Mouse (Mus musculus): Measurements from ENCODE around the gene Dda1. TPM values are rescaled to one million over a fixed set of nuclear protein-coding genes. Genes with fewer than 3 reads are reported as not detected.

Gene Dda1
- polyA plus RNA-seq, 1 experiment: 45.5 TPM

DNA sequence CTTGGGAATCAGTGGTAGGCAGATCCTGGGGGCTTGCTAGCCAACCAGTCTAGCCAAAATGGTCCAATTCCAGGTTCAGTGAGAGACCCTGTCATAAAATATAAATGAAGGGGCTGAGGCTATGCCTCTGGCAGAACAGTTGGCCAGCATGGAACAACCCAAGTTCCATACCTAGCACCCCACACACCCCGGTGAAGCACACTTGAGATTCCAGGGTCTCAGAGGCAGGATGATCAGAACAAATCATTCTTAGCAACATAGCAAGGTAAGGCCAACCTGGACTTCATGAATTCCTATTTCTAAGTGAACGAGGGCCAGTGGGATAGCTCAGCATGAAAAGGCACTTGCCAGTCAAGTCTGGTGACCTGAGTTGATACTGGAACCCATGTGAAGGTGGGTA, 1.8 kb upstream of the Dda1 start:
- H3K4me1 ChIP-seq (ENCODE audit: control insufficient read depth, insufficient read depth, low read length): peaks cover 20% of the 10 kb centered on the region
- H3K27ac ChIP-seq (ENCODE audit: insufficient read depth, low read depth, low read length): no peak overlapping the region
- H3K4me3 ChIP-seq (ENCODE audit: insufficient read depth, low read length): no peak overlapping the region
- TF ChIP-seq CTCF (IDR thresholded peaks at IDR 0.05; ENCODE audit: low read depth, low read length) (no peak), POLR2A (IDR thresholded peaks at IDR 0.05; ENCODE audit: borderline replicate concordance, low read depth, low read length) (no peak)

DNA sequence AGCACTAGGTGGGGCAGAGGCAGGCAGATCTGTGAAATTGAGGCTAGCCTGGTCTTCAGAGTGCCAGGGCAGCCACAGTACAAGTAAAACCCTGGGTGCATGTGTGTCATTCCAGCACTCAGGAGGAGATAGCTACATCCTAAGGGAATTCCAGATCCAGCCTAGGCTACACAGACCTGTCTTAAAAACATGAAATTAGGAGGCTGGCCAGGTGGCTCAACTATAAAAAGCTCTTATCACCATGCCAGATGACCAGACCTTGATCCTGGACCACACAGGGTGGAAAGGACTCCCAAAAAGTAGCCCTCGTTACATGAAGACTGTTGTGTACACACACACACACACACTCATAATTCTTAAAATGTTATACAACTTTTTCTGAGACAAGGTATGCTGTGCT, 998 bp upstream of the Dda1 start:
- H3K27ac ChIP-seq (ENCODE audit: insufficient read depth, low read depth, low read length): no peak overlapping the region
- H3K4me3 ChIP-seq (ENCODE audit: insufficient read depth, low read length): no peak overlapping the region
- TF ChIP-seq POLR2A (IDR thresholded peaks at IDR 0.05; ENCODE audit: borderline replicate concordance, low read depth, low read length): no peak
- TF ChIP-seq CTCF (IDR thresholded peaks at IDR 0.05; ENCODE audit: low read depth, low read length): no peak
- H3K4me1 ChIP-seq (ENCODE audit: control insufficient read depth, insufficient read depth, low read length): peaks cover 16% of the 10 kb centered on the region

DNA sequence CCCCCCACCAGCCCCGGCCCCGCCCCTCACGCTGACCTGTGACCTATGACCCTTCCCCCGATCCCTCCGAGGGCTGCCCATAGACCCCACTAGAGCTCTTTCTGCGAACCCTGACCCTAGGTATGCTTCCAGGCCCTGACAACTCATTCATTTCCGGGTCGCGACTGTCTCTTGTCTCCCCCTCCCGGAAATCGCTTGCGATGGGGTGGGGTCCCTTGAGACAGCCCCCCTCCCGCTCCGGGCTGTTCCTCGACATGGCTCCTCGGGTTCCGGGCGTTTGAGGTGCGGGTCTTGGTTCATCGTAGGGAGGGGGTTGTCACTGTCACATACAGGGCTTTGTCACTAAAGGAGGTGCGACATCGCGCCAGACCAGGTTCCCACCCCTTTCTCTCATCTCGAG, 412 bp downstream of the Dda1 start:
- TF ChIP-seq CTCF (IDR thresholded peaks at IDR 0.05; ENCODE audit: low read depth, low read length): no peak
- no peak for TF ChIP-seq POLR2A (IDR thresholded peaks at IDR 0.05; ENCODE audit: borderline replicate concordance, low read depth, low read length)
- Histone ChIP-seq H3K4me3 (ENCODE audit: insufficient read depth, low read length) (peak overlapping the region; percentile 70), H3K4me1 (ENCODE audit: control insufficient read depth, insufficient read depth, low read length) (peaks cover 13% of the 10 kb centered on the region), H3K27ac (ENCODE audit: insufficient read depth, low read depth, low read length) (no peak overlapping the region)

DNA sequence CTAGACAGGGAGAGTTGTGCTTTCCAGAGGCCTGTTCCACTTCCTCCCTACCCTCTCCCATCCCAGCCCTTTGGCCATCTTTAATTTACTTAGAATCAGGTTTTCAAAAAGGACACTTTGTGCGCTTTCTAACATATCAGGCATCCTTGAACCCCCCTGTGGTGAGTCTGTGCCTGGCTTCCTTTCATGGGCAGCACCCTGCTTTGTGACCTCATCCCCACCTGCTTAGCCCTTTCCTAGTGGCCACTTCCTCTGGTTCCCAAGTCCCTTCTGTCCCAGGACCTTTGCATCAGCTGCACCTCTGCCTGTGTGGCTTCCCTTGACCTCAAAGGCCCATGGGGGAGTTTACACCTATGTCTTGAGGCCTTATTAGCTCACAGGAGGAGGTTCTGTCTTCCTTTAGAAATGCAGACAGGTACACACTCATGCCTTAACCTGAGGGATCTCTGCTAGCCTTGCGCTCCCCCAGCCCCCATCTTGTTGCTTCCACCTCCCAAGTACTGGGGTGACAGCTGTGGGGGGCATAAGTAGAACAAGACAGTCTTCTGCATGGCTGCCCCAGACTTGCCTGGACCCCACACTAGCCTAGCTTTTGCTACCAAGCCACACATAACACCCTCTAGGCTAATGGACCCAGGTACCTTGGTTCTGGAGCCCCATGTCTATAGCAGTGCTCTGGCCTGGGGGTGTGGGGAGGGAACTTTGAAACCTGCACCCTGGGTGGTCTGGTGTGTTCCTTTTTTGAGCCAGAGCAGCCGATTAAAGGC, 1.3 kb downstream of the Dda1 start:
- TF ChIP-seq CTCF (IDR thresholded peaks at IDR 0.05; ENCODE audit: low read depth, low read length) (no peak), POLR2A (IDR thresholded peaks at IDR 0.05; ENCODE audit: borderline replicate concordance, low read depth, low read length) (no peak)
- Histone ChIP-seq H3K4me3 (ENCODE audit: insufficient read depth, low read length) (peak overlapping the region; percentile 70), H3K4me1 (ENCODE audit: control insufficient read depth, insufficient read depth, low read length) (peaks cover 13% of the 10 kb centered on the region), H3K27ac (ENCODE audit: insufficient read depth, low read depth, low read length) (no peak overlapping the region)

DNA sequence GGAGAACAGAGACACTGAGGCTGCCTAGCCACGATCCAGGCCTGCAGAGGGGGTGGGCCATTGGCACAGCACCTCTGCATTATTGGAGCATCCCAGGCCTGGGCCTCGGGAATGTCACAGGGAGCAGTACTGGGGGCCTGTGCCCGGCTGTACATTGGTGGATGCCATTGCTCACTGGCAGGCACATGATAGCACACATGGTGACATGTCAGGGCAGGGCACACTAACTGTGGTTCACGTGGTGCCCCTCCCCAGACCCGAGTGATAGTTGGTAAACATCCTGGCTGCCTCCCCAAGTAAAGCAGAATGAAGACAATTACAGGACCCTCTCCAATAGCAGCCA, 1.9 kb downstream of the Dda1 start:
- no peak overlapping the region for H3K4me3 ChIP-seq (ENCODE audit: insufficient read depth, low read length)
- H3K27ac ChIP-seq (ENCODE audit: insufficient read depth, low read depth, low read length): no peak overlapping the region
- peaks cover 12% of the 10 kb centered on the region for H3K4me1 ChIP-seq (ENCODE audit: control insufficient read depth, insufficient read depth, low read length)

DNA sequence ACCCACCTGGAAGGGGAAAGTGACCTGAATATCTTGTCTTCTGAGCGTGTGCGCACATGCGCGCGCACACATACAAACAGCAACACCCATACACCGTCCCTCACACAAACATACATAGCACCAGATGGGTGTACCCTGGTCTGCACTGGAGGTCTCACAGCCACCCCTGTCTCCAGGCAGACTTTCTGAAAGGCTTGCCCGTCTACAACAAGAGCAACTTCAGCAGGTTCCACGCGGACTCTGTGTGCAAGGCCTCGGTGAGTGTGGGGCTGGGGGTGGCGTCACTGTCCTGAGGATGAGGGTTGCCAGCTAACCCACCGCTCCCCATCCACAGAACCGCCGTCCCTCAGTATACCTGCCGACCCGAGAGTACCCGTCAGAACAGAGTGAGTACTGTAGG, 2.9 kb downstream of the Dda1 start:
- Histone ChIP-seq H3K27ac (ENCODE audit: insufficient read depth, low read depth, low read length) (no peak overlapping the region), H3K4me1 (ENCODE audit: control insufficient read depth, insufficient read depth, low read length) (peaks cover 10% of the 10 kb centered on the region), H3K4me3 (ENCODE audit: insufficient read depth, low read length) (no peak overlapping the region)
- TF ChIP-seq POLR2A (IDR thresholded peaks at IDR 0.05; ENCODE audit: borderline replicate concordance, low read depth, low read length) (no peak), CTCF (IDR thresholded peaks at IDR 0.05; ENCODE audit: low read depth, low read length) (no peak)

More for the DNA sequence above, 1.9 kb downstream of the Dda1 start:
- TF ChIP-seq CTCF (IDR thresholded peaks at IDR 0.05; ENCODE audit: low read depth, low read length) (no peak), POLR2A (IDR thresholded peaks at IDR 0.05; ENCODE audit: borderline replicate concordance, low read depth, low read length) (no peak)

DNA sequence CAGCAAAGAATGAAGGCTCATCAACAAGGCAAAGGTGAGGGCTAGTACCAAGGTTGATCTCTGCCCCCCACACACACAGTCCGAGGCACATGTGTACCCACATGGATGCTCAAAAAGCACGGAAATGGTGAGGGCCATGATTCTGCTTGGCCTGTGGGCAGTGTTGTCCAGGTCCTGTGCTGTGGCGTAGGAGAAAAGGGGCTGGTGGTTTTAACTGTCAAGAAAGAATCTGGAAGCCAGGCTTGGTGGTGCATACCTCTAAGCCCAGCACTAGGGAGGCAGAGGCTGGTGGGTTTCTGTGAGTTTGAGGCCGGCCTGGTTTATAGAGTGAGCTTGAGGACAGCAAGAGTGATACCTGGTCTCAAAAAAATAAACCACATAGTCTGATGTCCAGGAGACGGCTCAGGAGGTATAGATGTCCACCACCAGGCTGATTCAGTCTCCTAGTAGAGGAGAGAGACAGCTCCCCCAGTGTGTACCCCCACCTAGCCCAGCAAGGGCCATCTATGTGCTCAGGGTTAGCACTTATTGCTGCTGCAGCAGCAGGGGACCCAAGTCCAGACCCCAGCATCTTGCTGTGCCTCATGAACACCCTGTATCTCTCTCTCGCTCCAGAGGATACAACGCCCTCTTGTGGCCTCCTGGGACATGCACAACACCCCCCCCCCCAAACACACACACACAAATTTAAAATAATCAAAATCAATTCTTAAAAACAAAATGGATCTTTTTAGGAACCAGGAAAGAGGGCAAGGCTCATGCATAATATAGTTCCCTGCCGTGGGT, 3.8 kb downstream of the Dda1 start:
- Histone ChIP-seq H3K4me3 (ENCODE audit: insufficient read depth, low read length) (no peak overlapping the region), H3K27ac (ENCODE audit: insufficient read depth, low read depth, low read length) (no peak overlapping the region), H3K4me1 (ENCODE audit: control insufficient read depth, insufficient read depth, low read length) (peaks cover 16% of the 10 kb centered on the region)
- no peak for TF ChIP-seq POLR2A (IDR thresholded peaks at IDR 0.05; ENCODE audit: borderline replicate concordance, low read depth, low read length)
- TF ChIP-seq CTCF (IDR thresholded peaks at IDR 0.05; ENCODE audit: low read depth, low read length): peak; percentile 14; the same call in 1 of the 2 replicates

DNA sequence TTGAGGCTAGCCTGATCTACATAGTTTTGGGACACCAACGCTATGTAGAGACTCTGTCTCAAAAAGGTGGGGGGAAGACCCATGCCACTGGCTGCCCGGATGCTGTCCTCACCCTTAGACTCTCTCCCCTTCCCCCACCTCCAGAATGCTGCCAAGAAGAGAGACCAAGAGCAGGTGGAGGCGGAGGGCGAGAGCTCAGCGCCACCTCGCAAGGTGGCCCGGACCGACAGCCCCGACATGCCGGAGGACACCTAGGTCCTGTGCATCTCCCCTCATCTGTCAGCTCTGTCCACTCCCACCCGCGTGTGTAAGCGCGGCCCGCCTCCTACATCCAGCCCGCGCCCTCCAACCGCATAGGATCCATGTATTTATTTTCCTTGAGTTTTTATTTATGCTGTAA, 5.3 kb downstream of the Dda1 start:
- no peak for TF ChIP-seq CTCF (IDR thresholded peaks at IDR 0.05; ENCODE audit: low read depth, low read length)
- TF ChIP-seq POLR2A (IDR thresholded peaks at IDR 0.05; ENCODE audit: borderline replicate concordance, low read depth, low read length): no peak
- Histone ChIP-seq H3K4me1 (ENCODE audit: control insufficient read depth, insufficient read depth, low read length) (peaks cover 16% of the 10 kb centered on the region), H3K4me3 (ENCODE audit: insufficient read depth, low read length) (no peak overlapping the region), H3K27ac (ENCODE audit: insufficient read depth, low read depth, low read length) (no peak overlapping the region)

DNA sequence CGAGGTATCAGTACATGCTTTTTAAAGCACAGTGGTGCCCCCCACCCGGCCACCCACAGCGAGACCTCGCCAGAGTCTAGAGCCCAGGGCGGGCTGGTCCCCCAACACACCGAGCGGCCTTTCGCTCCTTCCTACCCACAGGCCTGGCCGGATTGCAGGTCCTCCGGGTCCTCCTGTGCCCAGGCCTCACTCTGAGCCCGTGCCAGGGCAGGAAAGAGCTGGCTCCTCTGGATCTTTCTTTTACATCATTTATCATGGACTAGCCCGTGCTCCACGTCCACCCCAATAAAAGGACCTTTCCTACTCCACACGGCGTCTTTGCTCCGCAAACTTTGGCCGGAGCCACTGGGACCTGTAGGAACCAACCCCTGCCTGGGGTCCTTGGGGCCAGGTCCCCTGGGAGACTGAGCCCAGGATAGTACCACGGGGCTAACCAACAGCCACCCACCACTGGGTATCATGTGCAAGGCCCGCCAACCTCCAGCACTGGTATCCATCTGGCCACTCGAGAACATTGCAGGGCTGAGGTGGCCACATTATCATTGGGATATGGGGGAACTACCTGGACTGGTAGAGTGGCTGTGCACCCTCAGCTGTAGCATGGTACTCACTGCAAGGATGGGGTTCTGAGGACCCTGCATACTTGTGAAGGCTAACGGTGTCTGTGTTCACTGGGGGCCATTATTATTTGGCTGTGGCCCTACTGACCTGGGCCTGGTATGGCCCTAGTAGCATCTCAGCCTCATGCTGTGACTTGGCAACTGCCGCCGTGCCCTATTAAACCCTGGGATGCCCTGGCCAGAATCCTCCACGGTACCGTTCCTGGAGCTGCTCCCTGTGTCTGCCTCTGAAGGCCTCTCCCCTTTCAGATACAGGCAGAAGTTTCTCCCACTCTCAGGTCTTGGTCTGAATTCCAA, 6.0 kb downstream of the Dda1 start:
- H3K27ac ChIP-seq (ENCODE audit: insufficient read depth, low read depth, low read length): no peak overlapping the region
- TF ChIP-seq POLR2A (IDR thresholded peaks at IDR 0.05; ENCODE audit: borderline replicate concordance, low read depth, low read length) (no peak), CTCF (IDR thresholded peaks at IDR 0.05; ENCODE audit: low read depth, low read length) (no peak)
- H3K4me1 ChIP-seq (ENCODE audit: control insufficient read depth, insufficient read depth, low read length): peaks cover 13% of the 10 kb centered on the region
- H3K4me3 ChIP-seq (ENCODE audit: insufficient read depth, low read length): no peak overlapping the region
